Mouse (Mus musculus): ENCODE measurements around the gene Map2k4.

DNA sequence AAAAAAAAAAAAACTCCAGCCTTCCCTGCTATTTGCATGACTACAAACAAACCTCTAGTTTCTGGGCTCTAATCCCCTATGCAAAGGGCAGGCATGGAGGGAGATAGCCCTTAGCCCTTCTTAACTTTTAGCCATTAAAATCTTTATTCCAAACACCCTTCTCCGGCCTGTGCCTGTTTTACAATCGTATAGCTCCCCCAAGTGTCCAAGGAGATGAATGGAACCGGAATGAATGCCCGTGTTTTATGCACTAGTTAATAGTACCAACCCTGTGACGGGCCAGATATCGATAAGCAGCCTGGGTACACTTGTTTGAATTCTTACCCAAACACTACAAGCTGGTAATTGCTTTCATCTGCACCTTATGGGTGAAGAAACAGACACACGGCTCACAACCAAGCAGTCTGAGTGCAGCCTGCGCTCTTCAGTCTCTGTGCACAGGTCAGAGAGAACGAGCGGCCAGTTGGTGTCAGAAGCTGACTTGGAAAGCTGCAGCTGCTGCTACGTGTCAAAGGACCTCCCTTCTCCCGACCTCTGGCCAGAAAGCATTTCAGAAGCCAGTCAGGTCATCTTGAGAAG, 109.2 kb downstream of the Map2k4 start:
- TF ChIP-seq GATA1 (IDR thresholded peaks at IDR 0.05; ENCODE audit: borderline replicate concordance, low read length) (no peak), FLI1 (IDR thresholded peaks at IDR 0.05; ENCODE audit: low read length) (no peak)

Measured in megakaryocyte, embryonic 14.5 days (primary cell).